Comparison of ENCODE assay signal across 21 mouse cellular contexts in the genomic region with DNA sequence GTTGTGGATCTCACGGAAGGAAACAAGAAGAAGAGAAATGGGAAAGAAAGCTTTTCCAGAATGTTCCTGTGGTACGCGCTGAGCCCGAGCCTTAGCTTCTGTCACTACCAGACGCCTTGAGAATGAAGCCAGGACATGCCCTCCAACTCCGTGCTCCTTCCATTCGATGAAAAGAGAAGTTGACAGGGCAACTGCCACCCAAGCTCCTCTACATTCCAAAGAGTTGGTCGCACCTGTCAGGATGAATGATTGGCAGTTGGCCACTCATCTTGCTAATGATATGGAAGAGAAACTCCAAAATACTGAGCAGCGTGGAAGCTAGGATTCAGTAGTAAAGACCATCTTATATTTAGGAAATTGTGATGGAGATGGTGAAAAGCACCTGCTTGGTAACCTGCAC.
DNase-seq lines count a peak whose midpoint lies in the region; ATAC-seq and TF ChIP-seq lines count a peak whose summit lies in the region.
"Had no signal": no experiment of that assay in that cellular context is flagged by ENCODE, and none has a peak within 500 bp of the region (broad histone marks: within the 10 kb centered on the region; RNA-seq: fewer than 3 reads in every experiment).

No protein-coding gene starts in this region.

- no peak overlapping the region for H3K9ac ChIP-seq in forebrain, embryonic 13.5 days
- H3K9ac ChIP-seq in forebrain, embryonic 11.5 days (ENCODE audit: low read length) = no peak overlapping the region
- no peak overlapping the region for H3K9ac ChIP-seq in midbrain, embryonic 12.5 days (replicated peaks)
- H3K9ac ChIP-seq in midbrain, embryonic 11.5 days (ENCODE audit: low read length) = no peak overlapping the region
- no peak overlapping the region for H3K9ac ChIP-seq in hindbrain, embryonic 16.5 days (ENCODE audit: low read depth, low read length)
- H3K9ac ChIP-seq: embryonic facial prominence, embryonic 13.5 days; heart, embryonic 12.5 days; liver, embryonic 12.5 days; lung, embryonic 15.5 days had no signal

- peak overlapping the region; percentile 48; the same call in 1 of the 2 replicates for H3K27ac ChIP-seq in forebrain, embryonic 13.5 days
- no peak overlapping the region for H3K27ac ChIP-seq in forebrain, embryonic 11.5 days (ENCODE audit: low read depth, low read length)
- H3K27ac ChIP-seq in midbrain, embryonic 12.5 days (replicated peaks) = no peak overlapping the region
- no peak overlapping the region for H3K27ac ChIP-seq in midbrain, embryonic 11.5 days (ENCODE audit: low read depth, low read length)
- no peak overlapping the region for H3K27ac ChIP-seq in cerebellum, adult 2 months (ENCODE audit: insufficient read depth, low read length)
- H3K27ac ChIP-seq in hindbrain, embryonic 16.5 days (ENCODE audit: low read depth, low read length) = no peak overlapping the region
- H3K27ac ChIP-seq: embryonic facial prominence, embryonic 13.5 days; liver, embryonic 12.5 days; lung, embryonic 15.5 days had no signal

- peaks cover 24% of the 10 kb centered on the region for H3K4me1 ChIP-seq in forebrain, embryonic 13.5 days
- H3K4me1 ChIP-seq in forebrain, embryonic 11.5 days (replicated peaks; ENCODE audit: control insufficient read depth, insufficient read depth, low read length) = no peaks in the 10 kb centered on the region
- peaks cover 3% of the 10 kb centered on the region; the same call in 1 of the 2 replicates for H3K4me1 ChIP-seq in midbrain, embryonic 12.5 days
- no peaks in the 10 kb centered on the region for H3K4me1 ChIP-seq in midbrain, embryonic 11.5 days (ENCODE audit: control insufficient read depth, insufficient read depth, low read length)
- H3K4me1 ChIP-seq in cerebellum, adult 2 months (ENCODE audit: control insufficient read depth, insufficient read depth, low read length) = peaks cover 4% of the 10 kb centered on the region
- H3K4me1 ChIP-seq in hindbrain, embryonic 16.5 days (ENCODE audit: control insufficient read depth, insufficient read depth, low read depth, low read length) = peaks cover 12% of the 10 kb centered on the region
- H3K4me1 ChIP-seq: heart, embryonic 12.5 days; liver, embryonic 12.5 days; lung, embryonic 15.5 days had no signal

- H3K4me3 ChIP-seq in forebrain, embryonic 13.5 days = no peak overlapping the region
- H3K4me3 ChIP-seq in forebrain, embryonic 11.5 days (ENCODE audit: low read depth, low read length) = no peak overlapping the region
- H3K4me3 ChIP-seq in midbrain, embryonic 12.5 days = no peak overlapping the region
- H3K4me3 ChIP-seq in midbrain, embryonic 11.5 days (ENCODE audit: low read depth, low read length) = no peak overlapping the region
- peak overlapping the region; percentile 24 for H3K4me3 ChIP-seq in cerebellum, adult 2 months (replicated peaks; ENCODE audit: insufficient read depth, low read depth, low read length)
- no peak overlapping the region for H3K4me3 ChIP-seq in hindbrain, embryonic 16.5 days (ENCODE audit: low read length)
- H3K4me3 ChIP-seq: embryonic facial prominence, embryonic 13.5 days; heart, embryonic 12.5 days; liver, embryonic 12.5 days; lung, embryonic 15.5 days; myocyte had no signal

- no peak for TF ChIP-seq CTCF in cerebellum, adult 2 months (IDR thresholded peaks at IDR 0.05; ENCODE audit: borderline replicate concordance, insufficient read depth, low read depth, low read length)

- whole genome bisulfite sequencing in forebrain, embryonic 13.5 days = 68% methylated on average over 9 of the region's 9 CpGs
- 82% methylated on average over 9 of the region's 9 CpGs for WGBS in forebrain, embryonic 11.5 days
- 84% methylated on average over 9 of the region's 9 CpGs for WGBS in midbrain, embryonic 12.5 days
- 82% methylated on average over 9 of the region's 9 CpGs for WGBS in midbrain, embryonic 11.5 days
- 13% methylated on average over 9 of the region's 9 CpGs for WGBS in cerebellum, adult 2 months
- 59% methylated on average over 9 of the region's 9 CpGs for WGBS in hindbrain, embryonic 16.5 days

- no peaks in the 10 kb centered on the region for H3K36me3 ChIP-seq in forebrain, embryonic 13.5 days (ENCODE audit: poor library complexity, severe bottlenecking)
- H3K36me3 ChIP-seq in forebrain, embryonic 11.5 days (ENCODE audit: control insufficient read depth, insufficient read depth, low read length) = no peaks in the 10 kb centered on the region
- no peaks in the 10 kb centered on the region for H3K36me3 ChIP-seq in midbrain, embryonic 12.5 days
- H3K36me3 ChIP-seq in midbrain, embryonic 11.5 days (ENCODE audit: control insufficient read depth, insufficient read depth, low read length) = no peaks in the 10 kb centered on the region
- no peaks in the 10 kb centered on the region for H3K36me3 ChIP-seq in hindbrain, embryonic 16.5 days (ENCODE audit: control insufficient read depth, insufficient read depth, low read length)
- H3K36me3 ChIP-seq: embryonic facial prominence, embryonic 13.5 days; heart, embryonic 12.5 days; liver, embryonic 12.5 days; lung, embryonic 15.5 days had no signal

- peak overlapping the region; percentile 21; the same call in 1 of the 2 replicates for H3K4me2 ChIP-seq in forebrain, embryonic 13.5 days
- H3K4me2 ChIP-seq in forebrain, embryonic 11.5 days (ENCODE audit: low read depth, low read length, severe bottlenecking) = no peak overlapping the region
- no peak overlapping the region for H3K4me2 ChIP-seq in midbrain, embryonic 12.5 days (replicated peaks)
- H3K4me2 ChIP-seq in midbrain, embryonic 11.5 days = no peak overlapping the region
- H3K4me2 ChIP-seq in hindbrain, embryonic 16.5 days (ENCODE audit: low read length) = peak overlapping the region; percentile 11; the same call in 1 of the 2 replicates
- H3K4me2 ChIP-seq: embryonic facial prominence, embryonic 13.5 days; heart, embryonic 12.5 days; liver, embryonic 12.5 days; lung, embryonic 15.5 days had no signal

- no peaks in the 10 kb centered on the region for H3K9me3 ChIP-seq in forebrain, embryonic 13.5 days (replicated peaks)
- no peaks in the 10 kb centered on the region for H3K9me3 ChIP-seq in forebrain, embryonic 11.5 days (ENCODE audit: control insufficient read depth, low read length)
- H3K9me3 ChIP-seq in midbrain, embryonic 12.5 days = no peaks in the 10 kb centered on the region
- H3K9me3 ChIP-seq in midbrain, embryonic 11.5 days (ENCODE audit: control insufficient read depth, low read length) = no peaks in the 10 kb centered on the region
- no peaks in the 10 kb centered on the region for H3K9me3 ChIP-seq in hindbrain, embryonic 16.5 days (ENCODE audit: control insufficient read depth, low read length)
- H3K9me3 ChIP-seq: embryonic facial prominence, embryonic 13.5 days; heart, embryonic 12.5 days; liver, embryonic 12.5 days; lung, embryonic 15.5 days had no signal

- no peak for TF ChIP-seq POLR2A in cerebellum, adult 2 months (IDR thresholded peaks at IDR 0.05; ENCODE audit: borderline replicate concordance, insufficient read depth, low read length)

- no peak for DNase-seq in forebrain, embryonic 11.5 days (ENCODE audit: low spot score)
- no peak for DNase-seq in midbrain, embryonic 11.5 days (ENCODE audit: low spot score, missing footprints)
- peak; percentile 26 to 35 for DNase-seq in cerebellum, adult 2 months
- no peak for DNase-seq in embryo, embryonic 10 days (ENCODE audit: low spot score)
- no peak for DNase-seq in gastrocnemius, adult 8-10 months (ENCODE audit: low spot score in 2 of 2)
- DNase-seq: adrenal gland, postnatal 36 days; gastrocnemius, postnatal 10 days; heart, postnatal 36 days; kidney, adult 18-20 months; kidney, postnatal 14 days; layer of hippocampus, adult 9-11 months; right cerebral cortex, postnatal 14 days had no signal

- peak; percentile 64 for ATAC-seq in forebrain, embryonic 13.5 days
- ATAC-seq in forebrain, embryonic 11.5 days (replicated peaks; ENCODE audit: low FRiP score) = no peak
- 0 out of 2 replicates have a peak, but pooled peaks have one; percentile 23 for ATAC-seq in midbrain, embryonic 12.5 days (ENCODE audit: low FRiP score, low read depth)
- ATAC-seq in midbrain, embryonic 11.5 days (ENCODE audit: low FRiP score) = no peak
- ATAC-seq in hindbrain, embryonic 16.5 days = peak; percentile 46; the same call in 1 of the 2 replicates
- ATAC-seq: activated CD4-positive, CD25-positive, alpha-beta regulatory T cell, adult 4 months; liver, embryonic 12.5 days had no signal

- no peaks in the 10 kb centered on the region for H3K27me3 ChIP-seq in forebrain, embryonic 13.5 days
- H3K27me3 ChIP-seq in forebrain, embryonic 11.5 days (ENCODE audit: control insufficient read depth, insufficient read depth, low read length) = no peaks in the 10 kb centered on the region
- H3K27me3 ChIP-seq in midbrain, embryonic 12.5 days = no peaks in the 10 kb centered on the region
- no peaks in the 10 kb centered on the region for H3K27me3 ChIP-seq in midbrain, embryonic 11.5 days (ENCODE audit: control insufficient read depth, insufficient read depth, low read length)
- H3K27me3 ChIP-seq in cerebellum, adult 2 months (ENCODE audit: control insufficient read depth, insufficient read depth, low read length) = no peaks in the 10 kb centered on the region
- no peaks in the 10 kb centered on the region for H3K27me3 ChIP-seq in hindbrain, embryonic 16.5 days (replicated peaks; ENCODE audit: control insufficient read depth, insufficient read depth, low read length)
- H3K27me3 ChIP-seq: embryonic facial prominence, embryonic 13.5 days; heart, embryonic 12.5 days; liver, embryonic 12.5 days; lung, embryonic 15.5 days had no signal

Comparison
In these comparisons a context has a peak if more than half of its experiments do, and no peak if none do; other contexts are left out.
1. ATAC-seq: peak in forebrain, embryonic 13.5 days (single experiment), midbrain, embryonic 12.5 days (single experiment) and hindbrain, embryonic 16.5 days (single experiment); none in forebrain, embryonic 11.5 days (single experiment) and midbrain, embryonic 11.5 days (single experiment).
2. H3K4me2 ChIP-seq: peak in forebrain, embryonic 13.5 days (single experiment) and hindbrain, embryonic 16.5 days (single experiment); none in forebrain, embryonic 11.5 days (single experiment), midbrain, embryonic 12.5 days (single experiment) and midbrain, embryonic 11.5 days (single experiment).
3. DNase-seq: peak in cerebellum, adult 2 months (2 of 2); none in forebrain, embryonic 11.5 days (single experiment), midbrain, embryonic 11.5 days (single experiment), embryo, embryonic 10 days (single experiment) and gastrocnemius, adult 8-10 months (0 of 2).